Mouse (Mus musculus) cerebellum, adult 2 months (tissue): ENCODE data around the gene Hdhd5.

Source experiments
- CTCF ChIP-seq: fragments of 200-500 bp; IDR thresholded peaks from 2 replicates; pipeline ENCODE4 v1.5.1; 2011; ENCODE audit warnings: low read depth, mild to moderate bottlenecking, control low read depth, low read length, moderate library complexity, borderline replicate concordance; ENCODE audit not compliant: insufficient read depth
- POLR2A ChIP-seq: fragments of 200-500 bp; IDR thresholded peaks from 2 replicates; pipeline ENCODE4 v1.6.1; 2011; ENCODE audit warnings: low read length, control low read depth, borderline replicate concordance; ENCODE audit not compliant: insufficient read depth

DNA sequence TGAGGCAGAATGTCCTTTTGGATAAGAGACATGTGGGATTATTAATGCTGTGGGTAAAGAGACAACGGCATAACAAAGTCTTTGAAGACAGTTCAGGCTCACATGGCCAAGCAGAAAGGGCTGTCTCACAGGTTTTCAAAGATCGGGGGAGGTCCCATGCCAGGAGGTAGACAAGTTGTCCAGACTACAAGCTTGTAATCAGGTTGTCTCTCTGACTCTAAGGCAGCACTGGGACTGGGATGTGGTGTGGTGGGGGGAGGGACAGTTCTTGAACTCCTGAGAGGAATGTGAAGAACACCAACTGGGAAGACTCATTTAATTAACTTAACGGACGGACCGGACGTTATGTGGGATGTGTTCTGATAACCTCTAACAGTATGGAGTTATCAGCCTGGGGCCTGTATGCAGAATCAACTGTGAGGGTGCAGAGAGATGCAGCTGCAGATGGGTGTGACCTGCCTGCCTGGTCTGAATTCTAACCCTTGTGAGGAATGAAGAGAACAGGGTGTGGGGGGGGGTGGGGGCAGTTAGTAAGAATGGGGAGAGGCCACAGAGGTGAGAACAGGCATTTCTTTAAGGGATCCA is 25.0 kb upstream of the Hdhd5 start:
- no peak for TF ChIP-seq CTCF
- no peak for TF ChIP-seq POLR2A
